Mouse (Mus musculus): ENCODE measurements around the gene Trak2.
"Not testable (repeated sequence)": the region's sequence is repeated elsewhere in the genome, so short reads cannot be mapped to it uniquely, and the experiment has no call there.

Gene Trak2

GRCm38 (mm10) chr1:58952997-58953396, 20.2 kb downstream of the Trak2 start:
- no peak for DNase-seq

GRCm38 (mm10) chr1:58952526-58952925, 20.7 kb downstream of the Trak2 start:
- DNase-seq: no peak

GRCm38 (mm10) chr1:58951841-58952240, 21.4 kb downstream of the Trak2 start:
- DNase-seq: peak; percentile 35

GRCm38 (mm10) chr1:58950899-58951648, 22.2 kb downstream of the Trak2 start:
- peak; percentile 80 for DNase-seq

- DNase-seq: no peak
These were observed 23.6 kb downstream of the Trak2 start for GRCm38 (mm10) chr1:58949561-58950106.

GRCm38 (mm10) chr1:58946718-58947117, 26.5 kb downstream of the Trak2 start:
- no peak for DNase-seq

- DNase-seq: peak; percentile 25
These were observed 27.1 kb downstream of the Trak2 start for GRCm38 (mm10) chr1:58945960-58946670.

- DNase-seq: peak; percentile 43
These were observed 27.7 kb downstream of the Trak2 start for GRCm38 (mm10) chr1:58945523-58945922.

GRCm38 (mm10) chr1:58937606-58938099, 35.6 kb downstream of the Trak2 start:
- DNase-seq: no peak

- no peak for DNase-seq
These were observed 36.3 kb downstream of the Trak2 start for GRCm38 (mm10) chr1:58936746-58937605.

GRCm38 (mm10) chr1:58926664-58927063, 46.6 kb downstream of the Trak2 start:
- no peak for DNase-seq

GRCm38 (mm10) chr1:58917566-58917965, 55.7 kb downstream of the Trak2 start:
- DNase-seq: no peak

GRCm38 (mm10) chr1:58909636-58910272, 63.5 kb downstream of the Trak2 start:
- DNase-seq: no peak

- peak; percentile 21 for DNase-seq
These were observed 69.5 kb downstream of the Trak2 start for GRCm38 (mm10) chr1:58903681-58904080.

GRCm38 (mm10) chr1:58897561-58897960, 75.7 kb downstream of the Trak2 start:
- DNase-seq: peak; percentile 29

- DNase-seq: not testable (repeated sequence)
These were observed 80.8 kb downstream of the Trak2 start for GRCm38 (mm10) chr1:58892386-58892785.

- DNase-seq: not testable (repeated sequence)
These were observed 81.6 kb downstream of the Trak2 start for GRCm38 (mm10) chr1:58891481-58892170.

GRCm38 (mm10) chr1:58890697-58891290, 82.4 kb downstream of the Trak2 start:
- DNase-seq: not testable (repeated sequence)

GRCm38 (mm10) chr1:58889826-58890546, 83.2 kb downstream of the Trak2 start:
- no peak for DNase-seq

GRCm38 (mm10) chr1:58885646-58886045, 87.6 kb downstream of the Trak2 start:
- no peak for DNase-seq
